Mouse (Mus musculus) liver, postnatal 0 days (tissue): ENCODE measurements around the gene Slc5a6. TPM values are rescaled to one million over a fixed set of nuclear protein-coding genes. Genes with fewer than 3 reads are reported as not detected.
"Not testable (repeated sequence)": the region's sequence is repeated elsewhere in the genome, so short reads cannot be mapped to it uniquely, and the experiment has no call there.

ENCODE experiments used
- ATAC-seq: fragments of 200-750 bp; cut with Nextera tagmentation; 2 replicates; pipeline ENCODE4 v1.8.0; 2017; ENCODE audit warnings: mild to moderate bottlenecking, moderate library complexity
- DNase-seq: peaks from one replicate; pipeline ENCODE4 v3.0.0-alpha.2; 2016
- H3K27ac ChIP-seq: fragments of 300-500 bp; sonication (generic); 2 replicates; pipeline ENCODE4 v1.5.1; 2014; ENCODE audit warnings: antibody characterized with exemption, moderate library complexity, mild to moderate bottlenecking, low read depth
- H3K27me3 ChIP-seq: fragments of 300-500 bp; sonication (generic); 2 replicates; pipeline ENCODE4 v1.6.1; 2014; ENCODE audit warnings: low read length, control low read depth, mixed read lengths; ENCODE audit not compliant: insufficient read depth
- H3K36me3 ChIP-seq: fragments of 300-500 bp; sonication (generic); replicated peaks from 2 replicates; pipeline ENCODE4 v1.6.1; 2014; ENCODE audit warnings: mild to moderate bottlenecking, control low read depth, low read length, moderate library complexity, mixed read lengths; ENCODE audit not compliant: insufficient read depth
- H3K4me1 ChIP-seq: fragments of 300-500 bp; sonication (generic); 2 replicates; pipeline ENCODE4 v1.6.1; 2014; ENCODE audit warnings: antibody characterized with exemption, mild to moderate bottlenecking, control low read depth; ENCODE audit not compliant: insufficient read depth
- H3K4me2 ChIP-seq: fragments of 300-500 bp; sonication (generic); 2 replicates; pipeline ENCODE4 v1.6.1; 2014; ENCODE audit warnings: low read depth, mild to moderate bottlenecking, low read length, moderate library complexity, mixed read lengths
- H3K4me3 ChIP-seq: fragments of 300-500 bp; sonication (generic); 2 replicates; pipeline ENCODE4 v1.5.1; 2014; ENCODE audit warnings: low read depth, low read length
- H3K9ac ChIP-seq: fragments of 300-500 bp; sonication (generic); replicated peaks from 2 replicates; pipeline ENCODE4 v1.6.1; 2014; ENCODE audit warnings: mild to moderate bottlenecking, moderate library complexity
- H3K9me3 ChIP-seq: fragments of 300-500 bp; sonication (generic); 2 replicates; pipeline ENCODE4 v1.6.1; 2016; ENCODE audit warnings: mild to moderate bottlenecking, control low read depth, low read length, mixed read lengths
- CTCF ChIP-seq: sonication (generic); IDR thresholded peaks from 2 replicates; pipeline ENCODE4 v1.5.1; 2016; ENCODE audit warnings: antibody characterized with exemption, low read depth
- EP300 ChIP-seq: IDR thresholded peaks from 2 replicates; pipeline ENCODE4 v1.6.1; 2016; ENCODE audit warnings: antibody characterized with exemption, low read depth, mild to moderate bottlenecking
- WGBS: fragments of 180-500 bp; shearing (Covaris S2); extraction: QIAGEN DNeasy Blood & Tissue Kit; methylation state at CpG from one replicate; pipeline ENCODE4 v1.1.7; 2014; ENCODE audit not compliant: insufficient replicate concordance; 5-methylcytosine and 5-hydroxymethylcytosine counted together
- polyA plus RNA-seq: library from polyadenylated mRNA; unstranded; fragments of >200 nt; fragmentation: Nextera tagmentation; extraction: Ambion mirVana; gene quantifications from 2 replicates; pipeline ENCODE4 v1.2.1, GENCODE M21; 2015

Gene Slc5a6
- polyA plus RNA-seq, 1 experiment from 2014 or later = 3.7 TPM

DNA sequence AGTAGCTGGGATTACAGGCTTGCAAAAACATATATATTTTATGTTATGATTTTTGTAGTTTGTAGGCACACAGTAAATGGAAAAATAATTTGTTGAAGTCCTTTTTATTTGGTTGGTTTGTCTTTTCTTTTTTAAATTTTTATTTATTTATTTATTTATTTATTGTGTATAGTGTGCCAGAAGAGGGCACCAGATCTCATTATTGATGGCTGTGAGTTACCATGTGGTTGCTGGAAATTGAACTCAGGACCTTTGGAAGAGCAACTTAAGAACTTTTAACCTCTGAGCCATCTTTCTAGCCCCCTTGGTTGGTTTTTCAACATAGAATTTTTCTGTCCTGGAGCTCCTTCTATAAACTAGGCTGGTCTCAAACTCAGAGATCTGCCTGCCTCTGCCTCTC, 1.7 kb upstream of the Slc5a6 start:
- H3K4me3 ChIP-seq = no peak overlapping the region
- ATAC-seq (no peak), DNase-seq (no peak)
- H3K4me1 ChIP-seq = peaks cover 19% of the 10 kb centered on the region
- TF ChIP-seq CTCF (no peak), EP300 (no peak)
- no peak overlapping the region for H3K4me2 ChIP-seq
- no peak overlapping the region for H3K9ac ChIP-seq
- no peaks in the 10 kb centered on the region for H3K27me3 ChIP-seq
- no peaks in the 10 kb centered on the region for H3K9me3 ChIP-seq
- peaks cover 8% of the 10 kb centered on the region; the same call in 1 of the 2 replicates for H3K36me3 ChIP-seq
- no peak overlapping the region for H3K27ac ChIP-seq

DNA sequence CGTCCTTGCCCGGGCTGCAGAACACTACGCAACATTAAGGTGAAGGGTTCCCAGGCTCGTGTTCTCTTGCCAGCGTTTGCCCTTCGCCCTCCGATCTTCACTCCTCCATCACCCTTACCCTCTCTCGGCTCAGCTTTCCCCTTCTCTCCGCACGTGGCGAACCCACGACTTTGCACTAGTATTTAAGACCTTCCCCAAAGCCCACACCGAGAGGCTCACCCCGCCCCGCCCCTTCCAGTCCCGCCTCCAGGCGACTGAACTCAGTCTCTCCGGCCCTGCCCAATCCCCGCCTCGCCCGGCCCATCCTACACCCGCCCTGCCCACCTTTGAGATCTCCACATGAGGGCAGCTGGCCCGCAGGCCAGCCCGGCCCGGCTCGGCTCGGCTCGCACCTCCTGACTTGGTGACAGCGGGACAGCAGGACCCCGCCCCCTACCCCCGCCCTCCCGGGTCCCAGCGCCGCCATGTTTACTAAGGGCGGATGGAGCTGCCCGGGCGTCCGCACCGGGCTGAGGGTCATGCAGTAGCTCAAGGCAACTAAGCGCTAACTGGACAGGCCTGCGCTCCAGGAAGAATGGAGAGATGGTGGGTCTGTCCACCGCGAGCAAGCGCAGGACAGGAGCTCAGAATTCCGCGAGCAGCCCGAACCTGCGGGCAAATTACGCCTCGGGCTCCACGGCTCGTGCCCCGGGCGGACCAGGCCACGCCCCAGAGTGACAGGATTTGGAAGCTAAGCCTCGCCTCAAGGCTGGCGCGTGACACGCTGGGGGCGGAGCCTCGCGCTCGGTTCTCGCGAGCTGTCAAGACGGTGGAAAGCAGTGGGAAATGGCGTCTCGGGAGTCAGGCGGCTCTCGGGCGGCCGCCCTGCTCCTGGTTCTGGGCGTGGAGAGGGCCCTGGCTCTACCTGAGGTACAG, 619 bp downstream of the Slc5a6 start, which contains the start of gene Atraid:
Atraid (plus strand) TSS at position 465 of the 915 bp plus-strand sequence.
- ATAC-seq (peak; percentile 94), DNase-seq (peak; percentile 99)
- TF ChIP-seq EP300 (peak; percentile 26), CTCF (0 out of 2 replicates have a peak, but pooled peaks have one; percentile 13)
- H3K36me3 ChIP-seq = peaks cover 8% of the 10 kb centered on the region; the same call in 1 of the 2 replicates
- H3K4me3 ChIP-seq = peak within 1 kb of the TSS; percentile 72
- H3K27me3 ChIP-seq = no peaks in the 10 kb centered on the region
- peak within 1 kb of the TSS; percentile 80 for H3K9ac ChIP-seq
- no peaks in the 10 kb centered on the region for H3K9me3 ChIP-seq
- peak within 1 kb of the TSS; percentile 92 for H3K27ac ChIP-seq
- peak within 1 kb of the TSS; percentile 98 for H3K4me2 ChIP-seq
- peaks cover 7% of the 10 kb centered on the region; the same call in 1 of the 2 replicates for H3K4me1 ChIP-seq
- under 1% methylated on average over 73 of the region's 73 CpGs for WGBS

DNA sequence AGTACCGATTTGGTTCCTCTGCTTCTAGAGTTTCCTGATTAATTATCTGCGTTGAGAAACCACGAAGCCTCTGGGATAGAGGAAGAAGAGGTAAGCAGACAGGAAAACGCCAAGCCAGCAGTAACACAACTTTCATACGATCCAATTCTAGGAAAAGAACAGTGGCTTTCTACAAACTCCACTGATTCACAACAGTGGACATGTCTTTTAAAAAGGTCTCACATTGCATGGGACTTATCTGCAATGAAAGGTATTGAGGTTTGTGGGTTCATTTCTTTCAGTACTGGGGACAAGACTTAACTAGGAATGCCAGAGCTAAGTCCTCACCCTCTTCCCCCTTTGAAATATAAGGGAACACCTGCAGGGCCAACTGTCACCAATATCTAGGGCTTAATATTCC, 1.6 kb downstream of the Slc5a6 start:
- no peak for ATAC-seq
- Histone ChIP-seq H3K9ac (peak overlapping the region; percentile 80), H3K36me3 (peaks cover 3% of the 10 kb centered on the region), H3K27me3 (no peaks in the 10 kb centered on the region), H3K4me1 (peaks cover 7% of the 10 kb centered on the region; the same call in 1 of the 2 replicates), H3K9me3 (no peaks in the 10 kb centered on the region), H3K4me3 (peak overlapping the region; percentile 72), H3K4me2 (peak overlapping the region; percentile 98), H3K27ac (no peak overlapping the region)
- no peak for DNase-seq
- WGBS = 30% methylated on average over 5 of the region's 5 CpGs
- TF ChIP-seq EP300 (no peak), CTCF (no peak)

DNA sequence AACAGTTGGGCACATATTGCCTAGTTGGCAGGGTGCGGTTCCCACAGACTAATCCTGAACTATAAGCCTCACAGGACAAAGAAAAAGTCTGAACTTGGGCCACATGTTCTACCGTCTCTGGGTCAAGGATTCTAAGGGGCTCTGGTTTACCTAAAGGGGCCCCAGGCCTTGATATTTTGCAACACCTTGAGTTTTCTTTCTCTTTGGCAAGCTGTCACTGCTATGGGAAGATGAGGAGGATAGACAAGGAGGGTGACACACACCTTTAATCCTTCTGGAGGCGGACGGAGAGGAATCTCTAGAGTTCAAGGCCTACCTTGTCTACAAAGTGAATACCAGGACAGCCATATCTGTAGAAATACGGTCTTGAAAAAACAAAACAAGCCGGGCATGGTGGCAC, 2.3 kb downstream of the Slc5a6 start:
- H3K9ac ChIP-seq = no peak overlapping the region
- H3K27me3 ChIP-seq = no peaks in the 10 kb centered on the region
- no peak overlapping the region for H3K4me2 ChIP-seq
- H3K36me3 ChIP-seq = peaks cover 8% of the 10 kb centered on the region
- H3K4me3 ChIP-seq = no peak overlapping the region
- DNase-seq (no peak), ATAC-seq (no peak)
- H3K9me3 ChIP-seq = no peaks in the 10 kb centered on the region
- H3K27ac ChIP-seq = no peak overlapping the region
- H3K4me1 ChIP-seq = peaks cover 7% of the 10 kb centered on the region; the same call in 1 of the 2 replicates
- TF ChIP-seq CTCF = no peak
- 81% methylated on average over 6 of the region's 6 CpGs for WGBS

DNA sequence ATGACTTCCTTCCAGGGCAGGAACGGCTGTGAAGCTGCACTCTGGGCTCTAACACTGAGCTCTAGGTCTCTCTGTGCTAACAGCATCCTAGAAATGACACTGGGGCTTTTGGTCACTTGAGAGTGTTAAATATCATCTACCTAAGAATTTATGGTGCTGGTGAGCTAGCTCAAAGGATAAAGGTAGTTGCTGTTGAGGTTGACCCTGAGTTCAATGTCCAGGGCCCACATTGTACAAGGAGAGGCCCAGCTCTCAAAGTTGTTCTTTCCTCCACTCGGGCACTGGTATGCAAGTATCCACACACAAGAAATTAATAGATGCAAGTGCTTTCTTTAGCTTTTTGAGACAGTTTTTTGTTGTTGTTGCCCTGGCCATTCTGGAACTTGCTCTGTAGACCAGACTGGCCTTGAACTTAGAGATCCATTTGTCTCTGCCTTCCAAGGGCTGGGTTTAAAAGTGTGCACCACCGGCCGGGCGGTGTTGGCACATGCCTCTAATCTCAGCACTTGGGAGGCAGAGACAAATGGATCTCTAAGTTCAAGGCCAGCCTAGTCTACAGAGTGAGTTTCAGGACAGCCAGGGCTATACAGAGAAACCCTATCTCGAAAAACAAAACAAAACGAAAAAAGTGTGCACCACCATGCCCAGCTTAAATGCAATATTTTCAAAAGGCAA, 10.4 kb downstream of the Slc5a6 start:
- 76% methylated on average over 7 of the region's 7 CpGs for WGBS
- Histone ChIP-seq H3K9ac (no peak overlapping the region), H3K9me3 (no peaks in the 10 kb centered on the region), H3K36me3 (peaks cover 12% of the 10 kb centered on the region), H3K4me3 (no peak overlapping the region), H3K27me3 (no peaks in the 10 kb centered on the region), H3K4me1 (0 out of 2 replicates have a peak, but pooled peaks cover 5% of the 10 kb centered on the region), H3K27ac (no peak overlapping the region), H3K4me2 (no peak overlapping the region)
- TF ChIP-seq CTCF (no peak), EP300 (no peak)
- ATAC-seq (no peak), DNase-seq (no peak)

DNA sequence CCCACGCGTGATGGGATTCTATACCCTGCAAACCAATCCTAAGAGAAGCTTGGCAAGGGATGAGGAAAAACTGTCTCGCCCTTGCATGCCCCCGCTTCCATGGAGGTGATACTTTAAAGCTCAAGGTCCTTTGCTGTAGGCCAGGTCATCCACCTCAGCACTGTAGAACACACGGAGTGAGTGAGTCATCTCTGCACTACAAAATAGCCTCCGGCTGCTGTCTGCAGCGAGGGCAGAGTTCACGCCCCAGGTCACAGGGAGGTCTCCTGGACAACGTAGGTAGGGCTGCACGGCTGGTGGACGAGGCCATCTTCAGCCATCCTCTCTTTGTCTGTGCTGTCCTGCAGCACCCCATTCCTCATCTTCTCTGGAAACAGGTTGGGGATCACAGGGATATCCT, 12.2 kb downstream of the Slc5a6 start:
- not testable (repeated sequence) for H3K9ac ChIP-seq, H3K9me3 ChIP-seq, H3K4me3 ChIP-seq, H3K27me3 ChIP-seq, H3K4me1 ChIP-seq, H3K36me3 ChIP-seq, H3K4me2 ChIP-seq
- 66% methylated on average over 11 of the region's 11 CpGs for WGBS
- ATAC-seq = peak; percentile 98
- peak; percentile 33 for DNase-seq
- H3K27ac ChIP-seq = peak overlapping the region; percentile 56; the same call in 1 of the 2 replicates
